ENCODE assay signal across 8 mouse cellular contexts in the genomic region with DNA sequence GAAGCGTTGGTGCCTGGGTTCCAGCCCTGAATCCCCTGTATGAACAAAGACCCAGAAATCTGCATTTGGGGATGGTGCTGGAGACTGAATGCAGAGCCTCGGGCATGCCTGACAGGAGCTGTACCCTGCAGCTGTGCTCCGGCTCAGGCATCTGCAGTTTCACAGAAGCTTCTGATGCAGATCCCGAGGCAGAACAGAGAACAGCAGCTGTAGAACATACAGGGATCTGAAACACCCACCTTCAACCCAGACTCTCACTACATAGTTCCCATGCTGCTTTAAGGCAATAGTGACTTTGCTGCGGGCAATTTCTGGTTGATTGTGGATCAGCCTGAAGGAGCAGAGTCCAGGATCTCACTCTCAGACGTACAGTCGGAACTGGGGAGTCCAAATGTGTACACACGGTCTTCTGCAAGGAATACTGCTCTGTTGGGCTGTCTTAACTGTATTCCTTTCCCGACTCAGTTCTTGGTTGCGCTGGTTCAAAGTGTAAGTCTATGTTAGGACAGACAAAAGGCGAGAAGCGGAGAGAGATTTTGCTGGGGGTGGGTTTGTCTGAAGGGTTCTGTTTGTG. TPM values are rescaled to one million over a fixed set of nuclear protein-coding genes. Genes with fewer than 3 reads are reported as not detected.
DNase-seq lines count a peak whose midpoint lies in the region; ATAC-seq lines count a peak whose summit lies in the region.

No protein-coding gene starts in this region.

- H3K4me3 ChIP-seq in kidney, embryonic 16.5 days (ENCODE audit: low read length) = peak overlapping the region; percentile 46
- peak overlapping the region; percentile 35 for H3K4me3 ChIP-seq in embryonic facial prominence, embryonic 14.5 days (ENCODE audit: low read depth, low read length)
- no peak overlapping the region; the same call in 1 of the 2 replicates for H3K4me3 ChIP-seq in intestine, embryonic 14.5 days (ENCODE audit: low read depth, low read length)
- H3K4me3 ChIP-seq in neural tube, embryonic 11.5 days (ENCODE audit: low read depth, low read length) = no peak overlapping the region

- H3K27ac ChIP-seq in kidney, embryonic 16.5 days (ENCODE audit: low read length) = peak overlapping the region; percentile 94
- H3K27ac ChIP-seq in embryonic facial prominence, embryonic 14.5 days (replicated peaks; ENCODE audit: low read depth, low read length) = peak overlapping the region; percentile 83
- peak overlapping the region; percentile 84 for H3K27ac ChIP-seq in intestine, embryonic 14.5 days (ENCODE audit: low read depth)
- no peak overlapping the region for H3K27ac ChIP-seq in neural tube, embryonic 11.5 days (ENCODE audit: low read depth, low read length)

- ATAC-seq in kidney, embryonic 16.5 days (ENCODE audit: low FRiP score, low TSS enrichment) = no peak
- ATAC-seq in embryonic facial prominence, embryonic 14.5 days (ENCODE audit: low read depth) = no peak
- ATAC-seq in intestine, embryonic 14.5 days (replicated peaks; ENCODE audit: low FRiP score, low TSS enrichment, low read depth) = no peak
- no peak for ATAC-seq in neural tube, embryonic 11.5 days (ENCODE audit: insufficient read depth, low FRiP score, low TSS enrichment)
- ATAC-seq in megakaryocyte, adult 5-6 weeks (ENCODE audit: poor library complexity, severe bottlenecking) = no peak
- ATAC-seq in inflammation-experienced regulatory T-cells, adult 6 months = no peak

- no peaks in the 10 kb centered on the region for H3K9me3 ChIP-seq in kidney, embryonic 16.5 days (ENCODE audit: low read length)
- no peaks in the 10 kb centered on the region for H3K9me3 ChIP-seq in embryonic facial prominence, embryonic 14.5 days (ENCODE audit: control insufficient read depth, low read length)
- H3K9me3 ChIP-seq in intestine, embryonic 14.5 days (ENCODE audit: control insufficient read depth, low read length) = no peaks in the 10 kb centered on the region
- H3K9me3 ChIP-seq in neural tube, embryonic 11.5 days (ENCODE audit: control insufficient read depth, low read length) = no peaks in the 10 kb centered on the region

- H3K4me2 ChIP-seq in kidney, embryonic 16.5 days (replicated peaks; ENCODE audit: low read depth, low read length) = peak overlapping the region; percentile 65
- H3K4me2 ChIP-seq in embryonic facial prominence, embryonic 14.5 days (ENCODE audit: low read depth, low read length) = peak overlapping the region; percentile 63
- peak overlapping the region; percentile 48 for H3K4me2 ChIP-seq in intestine, embryonic 14.5 days (ENCODE audit: low read length)
- H3K4me2 ChIP-seq in neural tube, embryonic 11.5 days (ENCODE audit: low read depth) = no peak overlapping the region

- H3K9ac ChIP-seq in kidney, embryonic 16.5 days (replicated peaks; ENCODE audit: low read length) = peak overlapping the region; percentile 10
- H3K9ac ChIP-seq in embryonic facial prominence, embryonic 14.5 days (ENCODE audit: low read depth, low read length) = peak overlapping the region; percentile 55
- 0 out of 2 replicates have a peak overlapping the region, but pooled peaks have one; percentile 5 for H3K9ac ChIP-seq in intestine, embryonic 14.5 days (ENCODE audit: low read length)
- H3K9ac ChIP-seq in neural tube, embryonic 11.5 days (ENCODE audit: low read length) = no peak overlapping the region

- H3K36me3 ChIP-seq in kidney, embryonic 16.5 days (ENCODE audit: insufficient read depth, low read length) = no peaks in the 10 kb centered on the region
- no peaks in the 10 kb centered on the region for H3K36me3 ChIP-seq in embryonic facial prominence, embryonic 14.5 days (ENCODE audit: control insufficient read depth, insufficient read depth, low read length)
- no peaks in the 10 kb centered on the region for H3K36me3 ChIP-seq in intestine, embryonic 14.5 days (ENCODE audit: control insufficient read depth, insufficient read depth, low read length)
- no peaks in the 10 kb centered on the region for H3K36me3 ChIP-seq in neural tube, embryonic 11.5 days (ENCODE audit: control insufficient read depth, insufficient read depth, low read length)

- WGBS in kidney, embryonic 16.5 days = 46% methylated on average over 12 of the region's 12 CpGs
- 34% methylated on average over 12 of the region's 12 CpGs for WGBS in embryonic facial prominence, embryonic 14.5 days
- WGBS in intestine, embryonic 14.5 days = 49% methylated on average over 12 of the region's 12 CpGs
- WGBS in neural tube, embryonic 11.5 days = 49% methylated on average over 12 of the region's 12 CpGs

- no peaks in the 10 kb centered on the region for H3K27me3 ChIP-seq in kidney, embryonic 16.5 days (ENCODE audit: insufficient read depth, low read length)
- peaks cover 2% of the 10 kb centered on the region; the same call in 1 of the 2 replicates for H3K27me3 ChIP-seq in embryonic facial prominence, embryonic 14.5 days (replicated peaks; ENCODE audit: control insufficient read depth, insufficient read depth, low read length)
- no peaks in the 10 kb centered on the region for H3K27me3 ChIP-seq in intestine, embryonic 14.5 days (replicated peaks; ENCODE audit: control insufficient read depth, insufficient read depth, low read length)
- peaks cover 14% of the 10 kb centered on the region; the same call in 1 of the 2 replicates for H3K27me3 ChIP-seq in neural tube, embryonic 11.5 days (ENCODE audit: control insufficient read depth, insufficient read depth, low read length)

- no peak for DNase-seq in kidney, postnatal 36 days
- peak; percentile 61 for DNase-seq in embryonic facial prominence, embryonic 14.5 days (ENCODE audit: low spot score)
- DNase-seq in intestine, embryonic 14.5 days (ENCODE audit: low spot score) = no peak
- DNase-seq in neural tube, embryonic 11.5 days (ENCODE audit: low spot score) = peak; percentile 16
- DNase-seq in embryo, embryonic 10 days (ENCODE audit: low spot score) = no peak

- peaks cover 35% of the 10 kb centered on the region for H3K4me1 ChIP-seq in kidney, embryonic 16.5 days (ENCODE audit: insufficient read depth, low read length)
- peaks cover 16% of the 10 kb centered on the region for H3K4me1 ChIP-seq in embryonic facial prominence, embryonic 14.5 days (ENCODE audit: control insufficient read depth, insufficient read depth, low read length)
- H3K4me1 ChIP-seq in intestine, embryonic 14.5 days (replicated peaks; ENCODE audit: control insufficient read depth, insufficient read depth, low read length) = peaks cover 26% of the 10 kb centered on the region
- peaks cover 7% of the 10 kb centered on the region for H3K4me1 ChIP-seq in neural tube, embryonic 11.5 days (ENCODE audit: control insufficient read depth, insufficient read depth, low read length)

RNA-seq across cellular contexts. Expression of a gene that starts 1.7 kb away (rescaled TPM):
- polyA plus RNA-seq in kidney, embryonic 16.5 days (2015; fragmentation: Nextera tagmentation; extraction: Ambion mirVana) = 7.5 and 9.6 TPM in 2 replicates
- polyA plus RNA-seq in embryonic facial prominence, embryonic 14.5 days (2014; fragmentation: Nextera tagmentation; extraction: Ambion mirVana) = 5.6 and 5.8 TPM in 2 replicates
- 5.2 and 6.0 TPM in 2 replicates for polyA plus RNA-seq in intestine, embryonic 14.5 days (2014; fragmentation: Nextera tagmentation; extraction: Ambion mirVana)
- polyA plus RNA-seq in neural tube, embryonic 11.5 days (2014; fragmentation: Nextera tagmentation; extraction: Ambion mirVana) = 3.2 TPM in 2 replicates
- 0.13 TPM in 1 of 2 replicates, not detected in the other for total RNA-seq in megakaryocyte, adult 5-6 weeks (2015)
- 12.9 and 15.8 TPM in 2 replicates for total RNA-seq in megakaryocyte, adult 5-6 weeks (2017)
- 1 to 10 TPM; 1.0 to 2.0 (median 1.6) TPM for polyA plus RNA-seq in inflammation-experienced regulatory T-cells, adult 6 months (2017; shearing (Covaris generic))

Comparison
In these comparisons a context has a peak if more than half of its experiments do, and no peak if none do; other contexts are left out.
1. H3K4me3 ChIP-seq: peak in kidney, embryonic 16.5 days (single experiment) and embryonic facial prominence, embryonic 14.5 days (single experiment); none in intestine, embryonic 14.5 days (single experiment) and neural tube, embryonic 11.5 days (single experiment).
2. DNase-seq: peak in embryonic facial prominence, embryonic 14.5 days (single experiment) and neural tube, embryonic 11.5 days (single experiment); none in kidney, postnatal 36 days (0 of 2), intestine, embryonic 14.5 days (single experiment) and embryo, embryonic 10 days (single experiment).